Mouse (Mus musculus) gastrocnemius, postnatal 36 days (tissue): Measurements from ENCODE around the gene AC124502.3. TPM values are rescaled to one million over a fixed set of nuclear protein-coding genes. Genes with fewer than 3 reads are reported as not detected.

Experiments
- DNase-seq, 2 experiments: peaks; one replicate each; pipeline ENCODE4 v3.0.0; 2022
- intact Hi-C: fragments of 180-260 bp; cut with DNase I; formaldehyde crosslinking; loops from one replicate; pipeline ENCODE4 v1.15.1; 2025
- total RNA-seq, 2 experiments: library from RNA; stranded (reverse); gene quantifications; 2 replicates each; pipeline ENCODE4 v1.2.3; 2021

The AC124502.3 gene
- total RNA-seq, 2 experiments from 2014 or later = 0.87 to 0.96 TPM

- intact Hi-C loops = loop anchor here (2.0 kb wide), 1 partner anchor 17 kb away; no protein-coding TSS in a partner anchor
- DNase-seq = no peak
Measured at GRCm38 (mm10) chr19:5056251-5056650, 17.6 kb downstream of the AC124502.3 start.

GRCm38 (mm10) chr19:5057876-5058775 is 19.4 kb downstream of the AC124502.3 start:
- DNase-seq = no peak
- intact Hi-C loops = loop anchor here (2.0 kb wide), 1 partner anchor 15 kb away; no protein-coding TSS in a partner anchor

- intact Hi-C loops = no loop called here
- DNase-seq = peak in 1 of 2 experiments; percentile 29
Measured at GRCm38 (mm10) chr19:5058801-5059771, 20.4 kb downstream of the AC124502.3 start.

GRCm38 (mm10) chr19:5060365-5061330 is 22.0 kb downstream of the AC124502.3 start:
- intact Hi-C loops = no loop called here
- DNase-seq = peak in 1 of 2 experiments; percentile 56

GRCm38 (mm10) chr19:5062041-5062440 is 23.4 kb downstream of the AC124502.3 start:
- DNase-seq = no peak
- intact Hi-C loops = no loop called here

- intact Hi-C loops = no loop called here
- DNase-seq = peak; percentile 57 to 74
Measured at GRCm38 (mm10) chr19:5062446-5062845, 23.8 kb downstream of the AC124502.3 start.

GRCm38 (mm10) chr19:5065104-5065503 is 26.4 kb downstream of the AC124502.3 start:
- peak; percentile 43 to 62 for DNase-seq
- intact Hi-C loops = no loop called here

- DNase-seq = peak in 1 of 2 experiments; percentile 38
- intact Hi-C loops = no loop called here
Measured at GRCm38 (mm10) chr19:5067040-5067799, 28.5 kb downstream of the AC124502.3 start.

- peak; percentile 74 to 79 for DNase-seq
- intact Hi-C loops = no loop called here
Measured at GRCm38 (mm10) chr19:5067867-5068569, 29.3 kb downstream of the AC124502.3 start, which contains the start of gene Cd248. Gene Cd248, plus strand, starts transcription at chr19:5068078.

GRCm38 (mm10) chr19:5068570-5069234 is 30.0 kb downstream of the AC124502.3 start:
- intact Hi-C loops = no loop called here
- DNase-seq = no peak

- no peak for DNase-seq
- intact Hi-C loops = no loop called here
Measured at GRCm38 (mm10) chr19:5069486-5069885, 30.8 kb downstream of the AC124502.3 start.

GRCm38 (mm10) chr19:5069978-5070377 is 31.3 kb downstream of the AC124502.3 start:
- DNase-seq = no peak
- intact Hi-C loops = no loop called here

GRCm38 (mm10) chr19:5071077-5071476 is 32.4 kb downstream of the AC124502.3 start:
- intact Hi-C loops = no loop called here
- DNase-seq = no peak

- intact Hi-C loops = loop anchor here (2.0 kb wide), 2 partner anchors 15 to 57 kb away; no protein-coding TSS in a partner anchor
- peak; percentile 71 to 75 for DNase-seq
Measured at GRCm38 (mm10) chr19:5071545-5072369, 33.1 kb downstream of the AC124502.3 start.

- DNase-seq = no peak
- intact Hi-C loops = loop anchor here (2.0 kb wide), 2 partner anchors 16 to 58 kb away; no protein-coding TSS in a partner anchor
Measured at GRCm38 (mm10) chr19:5072389-5073019, 33.8 kb downstream of the AC124502.3 start.

- intact Hi-C loops = loop anchor here (2.0 kb wide), 2 partner anchors 16 to 58 kb away; no protein-coding TSS in a partner anchor
- DNase-seq = peak in 1 of 2 experiments; percentile 38
Measured at GRCm38 (mm10) chr19:5073028-5073427, 34.3 kb downstream of the AC124502.3 start.
